Mouse (Mus musculus) heart, adult 2 months (tissue): ENCODE data around the gene Gramd1a. TPM values are rescaled to one million over a fixed set of nuclear protein-coding genes. Genes with fewer than 3 reads are reported as not detected.

ENCODE experiments used
- DNase-seq, 2 experiments: peaks; one replicate each; pipeline ENCODE4 v3.0.0; 2021
- H3K27ac ChIP-seq: fragments of 200-600 bp; 2 replicates; pipeline ENCODE4 v1.8.1; 2022
- H3K27me3 ChIP-seq: fragments of 200-500 bp; 2 replicates; pipeline ENCODE4 v1.6.1; 2012; ENCODE audit warnings: mild to moderate bottlenecking, low read length, inconsistent platforms, mixed read lengths; ENCODE audit not compliant: control insufficient read depth, insufficient read depth
- H3K36me3 ChIP-seq: fragments of 200-500 bp; 2 replicates; pipeline ENCODE4 v1.6.1; 2012; ENCODE audit warnings: low read length, inconsistent platforms; ENCODE audit not compliant: control insufficient read depth, insufficient read depth
- H3K4me1 ChIP-seq: fragments of 200-500 bp; 2 replicates; pipeline ENCODE4 v1.6.1; 2011; ENCODE audit warnings: low read length; ENCODE audit not compliant: control insufficient read depth, insufficient read depth
- H3K4me3 ChIP-seq: fragments of 200-600 bp; 2 replicates; pipeline ENCODE4 v1.8.1; 2022
- H3K79me2 ChIP-seq: fragments of 200-500 bp; replicated peaks from 2 replicates; pipeline ENCODE4 v1.6.1; 2012; ENCODE audit warnings: mild to moderate bottlenecking, inconsistent platforms, low read length, moderate library complexity, mixed read lengths; ENCODE audit not compliant: control insufficient read depth, insufficient read depth
- H3K9ac ChIP-seq: fragments of 200-500 bp; 2 replicates; pipeline ENCODE4 v1.6.1; 2012; ENCODE audit warnings: low read depth, mild to moderate bottlenecking, control low read depth, inconsistent platforms, low read length, mixed read lengths
- CTCF ChIP-seq: fragments of 200-600 bp; IDR thresholded peaks from 2 replicates; pipeline ENCODE4 v1.8.1; 2022; ENCODE audit warnings: antibody characterized with exemption, mild to moderate bottlenecking, moderate library complexity
- EP300 ChIP-seq: fragments of 200-500 bp; IDR thresholded peaks from 2 replicates; pipeline ENCODE4 v1.6.1; 2011; ENCODE audit warnings: low read depth, low read length, control low read depth; ENCODE audit not compliant: insufficient read depth
- POLR2A ChIP-seq: fragments of 200-500 bp; IDR thresholded peaks from 2 replicates; pipeline ENCODE4 v1.6.1; 2011; ENCODE audit warnings: mild to moderate bottlenecking, low read depth, low read length, control low read depth; ENCODE audit not compliant: insufficient read depth
- WGBS: fragments of 180-500 bp; shearing (Covaris S2); methylation state at CpG from one replicate; pipeline ENCODE4 v1.1.7; 2018; 5-methylcytosine and 5-hydroxymethylcytosine counted together
- intact Hi-C: fragments of 180-260 bp; cut with DNase I; formaldehyde crosslinking; loops from one replicate; pipeline ENCODE4 v1.15.1; 2025
- polyA plus RNA-seq: library from polyadenylated mRNA; depleted of rRNA; stranded (reverse); fragments of >200 nt; gene quantifications from 2 replicates; pipeline ENCODE4 v1.2.3, GENCODE M21; 2012
- total RNA-seq, 2 experiments: library from RNA; stranded (reverse); gene quantifications; 2 replicates each; pipeline ENCODE4 v1.2.3; 2021

Gene Gramd1a
- total and polyA plus RNA-seq, 3 experiments = 27.9 to 64.3 (median 33.7) TPM

DNA sequence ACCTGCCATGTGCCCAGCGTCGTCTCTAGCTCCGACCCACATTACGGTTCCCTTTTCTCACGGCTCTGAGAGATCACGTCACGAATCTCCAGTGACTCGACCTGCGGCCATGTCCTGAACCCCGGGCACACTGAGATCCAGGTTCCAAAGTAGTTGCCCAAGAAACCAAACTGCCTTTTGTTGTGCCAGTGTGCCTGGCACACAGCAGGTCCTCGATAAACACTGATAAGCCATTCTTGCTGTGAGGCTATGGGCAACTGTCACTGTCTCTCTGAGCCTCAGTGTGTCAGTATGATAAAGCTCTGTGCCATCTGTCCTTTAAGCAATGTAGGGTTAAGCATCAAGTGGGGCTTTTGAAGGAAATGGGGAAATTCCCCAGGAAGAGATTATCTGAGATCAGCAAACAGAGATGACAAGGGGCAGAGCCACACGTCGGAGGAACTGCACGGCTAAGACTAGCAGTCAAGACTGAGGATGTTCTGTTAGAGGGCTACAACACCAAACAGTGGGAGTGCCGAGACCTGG lies 44.8 kb downstream of the Gramd1a start:
- TF ChIP-seq EP300 (no peak), CTCF (no peak), POLR2A (no peak)
- Histone ChIP-seq H3K27me3 (no peaks in the 10 kb centered on the region), H3K9ac (no peak overlapping the region), H3K4me3 (no peak overlapping the region), H3K27ac (no peak overlapping the region), H3K4me1 (peaks cover 8% of the 10 kb centered on the region), H3K79me2 (no peaks in the 10 kb centered on the region), H3K36me3 (no peaks in the 10 kb centered on the region)
- no peak for DNase-seq
- intact Hi-C loops = no loop called here
- 72% methylated on average over 15 of the region's 15 CpGs for WGBS

GRCm38 (mm10) chr7:31109796-31110195 lies 45.9 kb downstream of the Gramd1a start:
- no peaks in the 10 kb centered on the region for H3K79me2 ChIP-seq
- H3K9ac ChIP-seq = no peak overlapping the region
- H3K4me1 ChIP-seq = peaks cover 3% of the 10 kb centered on the region
- intact Hi-C loops = no loop called here
- no peak overlapping the region for H3K4me3 ChIP-seq
- DNase-seq = no peak
- 85% methylated on average over 5 of the region's 5 CpGs for WGBS
- TF ChIP-seq CTCF = no peak
- TF ChIP-seq POLR2A = no peak
- H3K36me3 ChIP-seq = no peaks in the 10 kb centered on the region
- no peaks in the 10 kb centered on the region for H3K27me3 ChIP-seq
- no peak overlapping the region for H3K27ac ChIP-seq

- no peak for TF ChIP-seq CTCF
- no peak for TF ChIP-seq POLR2A
- no peak for TF ChIP-seq EP300
- DNase-seq = peak in 1 of 2 experiments; percentile 54
- WGBS = 23% methylated on average over 7 of the region's 7 CpGs
- no peaks in the 10 kb centered on the region for H3K79me2 ChIP-seq
- H3K27me3 ChIP-seq = no peaks in the 10 kb centered on the region
- no peaks in the 10 kb centered on the region for H3K36me3 ChIP-seq
- no peak overlapping the region for H3K9ac ChIP-seq
- H3K27ac ChIP-seq = no peak overlapping the region
- no peak overlapping the region for H3K4me3 ChIP-seq
- intact Hi-C loops = no loop called here
- peaks cover 3% of the 10 kb centered on the region for H3K4me1 ChIP-seq
Observed at GRCm38 (mm10) chr7:31109091-31109490, 46.6 kb downstream of the Gramd1a start.

GRCm38 (mm10) chr7:31107781-31108180 lies 47.9 kb downstream of the Gramd1a start:
- TF ChIP-seq POLR2A (no peak), EP300 (no peak), CTCF (no peak)
- Histone ChIP-seq H3K9ac (no peak overlapping the region), H3K27ac (no peak overlapping the region), H3K79me2 (no peaks in the 10 kb centered on the region), H3K27me3 (no peaks in the 10 kb centered on the region; the same call in 1 of the 2 replicates), H3K4me1 (peaks cover 3% of the 10 kb centered on the region), H3K4me3 (no peak overlapping the region), H3K36me3 (no peaks in the 10 kb centered on the region)
- intact Hi-C loops = no loop called here
- DNase-seq = no peak
- WGBS = 90% methylated on average over 11 of the region's 11 CpGs

DNA sequence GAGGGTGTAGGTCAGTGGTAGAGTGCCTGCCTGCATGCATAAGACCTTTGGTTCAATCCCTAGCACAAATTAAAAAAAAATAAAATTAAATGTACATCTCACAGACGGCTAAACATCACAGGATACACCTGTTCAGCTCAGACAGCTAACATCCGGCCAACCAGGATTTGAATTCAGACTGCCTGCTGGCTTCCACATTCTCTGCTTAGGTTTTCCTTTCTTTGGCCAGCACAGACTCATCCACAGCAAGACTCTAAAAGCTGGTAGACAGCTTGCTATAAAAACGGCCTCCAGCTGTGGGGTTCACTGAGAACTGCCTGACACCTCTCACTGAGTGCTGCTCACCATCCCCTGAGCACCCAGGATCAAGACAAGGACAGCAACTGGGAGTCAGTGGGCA lies 49.5 kb downstream of the Gramd1a start:
- intact Hi-C loops = no loop called here
- Histone ChIP-seq H3K9ac (no peak overlapping the region), H3K79me2 (no peaks in the 10 kb centered on the region), H3K4me3 (no peak overlapping the region), H3K27ac (no peak overlapping the region), H3K36me3 (no peaks in the 10 kb centered on the region), H3K4me1 (peaks cover 3% of the 10 kb centered on the region), H3K27me3 (no peaks in the 10 kb centered on the region; the same call in 1 of the 2 replicates)
- TF ChIP-seq EP300 (no peak), CTCF (no peak), POLR2A (no peak)
- no peak for DNase-seq
- 41% methylated on average over 3 of the region's 3 CpGs for WGBS

- peak; percentile 69 to 81 for DNase-seq
- TF ChIP-seq CTCF = peak; percentile 87
- TF ChIP-seq EP300 = no peak
- no peaks in the 10 kb centered on the region for H3K36me3 ChIP-seq
- H3K4me1 ChIP-seq = peaks cover 3% of the 10 kb centered on the region
- no peak overlapping the region for H3K4me3 ChIP-seq
- WGBS = 30% methylated on average over 15 of the region's 15 CpGs
- no peaks in the 10 kb centered on the region for H3K79me2 ChIP-seq
- no peak overlapping the region for H3K9ac ChIP-seq
- H3K27me3 ChIP-seq = no peaks in the 10 kb centered on the region; the same call in 1 of the 2 replicates
- intact Hi-C loops = loop anchor here (2.0 kb wide), 1 partner anchor 68 kb away; no protein-coding TSS in a partner anchor
- H3K27ac ChIP-seq = no peak overlapping the region; the same call in 1 of the 2 replicates
Observed at GRCm38 (mm10) chr7:31105061-31105768, 50.5 kb downstream of the Gramd1a start.
